Mouse (Mus musculus): ENCODE results near the gene Crocc2. TPM values are rescaled to one million over a fixed set of nuclear protein-coding genes. Genes with fewer than 3 reads are reported as not detected.

Gene Crocc2
- polyA plus RNA-seq, 2 experiments: 0.17 to 0.39 TPM

GRCm38 (mm10) chr1:93128209-93128608 lies 40.3 kb upstream of the Crocc2 start:
- no peak for TF ChIP-seq POLR2A (IDR thresholded peaks at IDR 0.05; ENCODE audit: borderline replicate concordance, extremely low read depth, insufficient read depth, insufficient read length)
- DNase-seq (ENCODE audit: low spot score) (no peak), ATAC-seq (ENCODE audit: low FRiP score, low read depth) (no peak)
- no peak overlapping the region for H3K4me2 ChIP-seq (replicated peaks; ENCODE audit: low read depth, low read length, severe bottlenecking)
- no peaks in the 10 kb centered on the region for H3K9me3 ChIP-seq (ENCODE audit: control insufficient read depth, low read length)
- H3K4me1 ChIP-seq (ENCODE audit: control insufficient read depth, insufficient read depth, low read length): peaks cover 12% of the 10 kb centered on the region
- H3K9ac ChIP-seq (ENCODE audit: low read depth, low read length, severe bottlenecking): no peak overlapping the region
- H3K27ac ChIP-seq (replicated peaks; ENCODE audit: low read depth, low read length): no peak overlapping the region
- H3K27me3 ChIP-seq (ENCODE audit: control insufficient read depth, insufficient read depth, low read length): no peaks in the 10 kb centered on the region
- no peaks in the 10 kb centered on the region for H3K36me3 ChIP-seq (ENCODE audit: control insufficient read depth, insufficient read depth, low read length)
- 71% methylated on average over 8 of the region's 8 CpGs for WGBS
- H3K4me3 ChIP-seq (replicated peaks; ENCODE audit: low read length): no peak overlapping the region

- 0 out of 2 replicates have a peak, but pooled peaks have one; percentile 34 for ATAC-seq (ENCODE audit: low FRiP score, low read depth)
- H3K9me3 ChIP-seq (ENCODE audit: control insufficient read depth, low read length): no peaks in the 10 kb centered on the region
- H3K9ac ChIP-seq (ENCODE audit: low read depth, low read length, severe bottlenecking): no peak overlapping the region
- TF ChIP-seq POLR2A (IDR thresholded peaks at IDR 0.05; ENCODE audit: borderline replicate concordance, extremely low read depth, insufficient read depth, insufficient read length): no peak
- H3K36me3 ChIP-seq (ENCODE audit: control insufficient read depth, insufficient read depth, low read length): no peaks in the 10 kb centered on the region
- 17% methylated on average over 6 of the region's 6 CpGs for WGBS
- H3K4me2 ChIP-seq (replicated peaks; ENCODE audit: low read depth, low read length, severe bottlenecking): 0 out of 2 replicates have a peak overlapping the region, but pooled peaks have one; percentile 4
- H3K4me3 ChIP-seq (replicated peaks; ENCODE audit: low read length): no peak overlapping the region
- DNase-seq (ENCODE audit: low spot score): peak; percentile 55
- no peak overlapping the region for H3K27ac ChIP-seq (replicated peaks; ENCODE audit: low read depth, low read length)
- H3K27me3 ChIP-seq (ENCODE audit: control insufficient read depth, insufficient read depth, low read length): no peaks in the 10 kb centered on the region
- H3K4me1 ChIP-seq (ENCODE audit: control insufficient read depth, insufficient read depth, low read length): peaks cover 8% of the 10 kb centered on the region
Measured at GRCm38 (mm10) chr1:93128710-93129349, 39.7 kb upstream of the Crocc2 start.

GRCm38 (mm10) chr1:93130242-93130983 lies 38.1 kb upstream of the Crocc2 start:
- H3K4me2 ChIP-seq (replicated peaks; ENCODE audit: low read depth, low read length, severe bottlenecking): no peak overlapping the region
- no peaks in the 10 kb centered on the region for H3K9me3 ChIP-seq (ENCODE audit: control insufficient read depth, low read length)
- no peaks in the 10 kb centered on the region for H3K27me3 ChIP-seq (ENCODE audit: control insufficient read depth, insufficient read depth, low read length)
- ATAC-seq (ENCODE audit: low FRiP score, low read depth): no peak
- peak; percentile 5 for DNase-seq (ENCODE audit: low spot score)
- no peak overlapping the region for H3K9ac ChIP-seq (ENCODE audit: low read depth, low read length, severe bottlenecking)
- H3K36me3 ChIP-seq (ENCODE audit: control insufficient read depth, insufficient read depth, low read length): no peaks in the 10 kb centered on the region
- peaks cover 4% of the 10 kb centered on the region; the same call in 1 of the 2 replicates for H3K4me1 ChIP-seq (ENCODE audit: control insufficient read depth, insufficient read depth, low read length)
- TF ChIP-seq POLR2A (IDR thresholded peaks at IDR 0.05; ENCODE audit: borderline replicate concordance, extremely low read depth, insufficient read depth, insufficient read length): no peak
- H3K27ac ChIP-seq (replicated peaks; ENCODE audit: low read depth, low read length): no peak overlapping the region
- H3K4me3 ChIP-seq (replicated peaks; ENCODE audit: low read length): no peak overlapping the region
- WGBS: 67% methylated on average over 10 of the region's 10 CpGs

GRCm38 (mm10) chr1:93132676-93133075 lies 35.8 kb upstream of the Crocc2 start:
- Histone ChIP-seq H3K4me3 (replicated peaks; ENCODE audit: low read length) (no peak overlapping the region), H3K4me1 (ENCODE audit: control insufficient read depth, insufficient read depth, low read length) (peaks cover 4% of the 10 kb centered on the region; the same call in 1 of the 2 replicates), H3K9me3 (ENCODE audit: control insufficient read depth, low read length) (no peaks in the 10 kb centered on the region), H3K9ac (ENCODE audit: low read depth, low read length, severe bottlenecking) (no peak overlapping the region), H3K4me2 (replicated peaks; ENCODE audit: low read depth, low read length, severe bottlenecking) (no peak overlapping the region), H3K27ac (replicated peaks; ENCODE audit: low read depth, low read length) (no peak overlapping the region), H3K36me3 (ENCODE audit: control insufficient read depth, insufficient read depth, low read length) (no peaks in the 10 kb centered on the region), H3K27me3 (ENCODE audit: control insufficient read depth, insufficient read depth, low read length) (no peaks in the 10 kb centered on the region)
- no peak for TF ChIP-seq POLR2A (IDR thresholded peaks at IDR 0.05; ENCODE audit: borderline replicate concordance, extremely low read depth, insufficient read depth, insufficient read length)
- ATAC-seq (ENCODE audit: low FRiP score, low read depth): no peak
- DNase-seq (ENCODE audit: low spot score): no peak
- WGBS: 58% methylated on average over 8 of the region's 8 CpGs

GRCm38 (mm10) chr1:93135036-93135526 lies 33.4 kb upstream of the Crocc2 start, which contains the start of gene Agxt:
Gene Agxt, plus strand, starts transcription at chr1:93135240.
- H3K9me3 ChIP-seq (ENCODE audit: control insufficient read depth, low read length): no peaks in the 10 kb centered on the region
- 84% methylated on average over 12 of the region's 12 CpGs for WGBS
- H3K36me3 ChIP-seq (ENCODE audit: control insufficient read depth, insufficient read depth, low read length): no peaks in the 10 kb centered on the region
- H3K4me2 ChIP-seq (replicated peaks; ENCODE audit: low read depth, low read length, severe bottlenecking): no peak within 1 kb of the TSS
- H3K27me3 ChIP-seq (ENCODE audit: control insufficient read depth, insufficient read depth, low read length): no peaks in the 10 kb centered on the region
- no peak within 1 kb of the TSS for H3K9ac ChIP-seq (ENCODE audit: low read depth, low read length, severe bottlenecking)
- no peak for TF ChIP-seq POLR2A (IDR thresholded peaks at IDR 0.05; ENCODE audit: borderline replicate concordance, extremely low read depth, insufficient read depth, insufficient read length)
- H3K27ac ChIP-seq (replicated peaks; ENCODE audit: low read depth, low read length): no peak within 1 kb of the TSS
- DNase-seq (ENCODE audit: low spot score) (no peak), ATAC-seq (ENCODE audit: low FRiP score, low read depth) (no peak)
- no peak within 1 kb of the TSS for H3K4me3 ChIP-seq (replicated peaks; ENCODE audit: low read length)
- H3K4me1 ChIP-seq (ENCODE audit: control insufficient read depth, insufficient read depth, low read length): no peaks in the 10 kb centered on the region

All from limb, embryonic 14.5 days (tissue).